Mouse (Mus musculus): ENCODE measurements around the gene Mapk6. TPM values are rescaled to one million over a fixed set of nuclear protein-coding genes. Genes with fewer than 3 reads are reported as not detected.
A peak's percentile ranks its signal among the peaks of the same experiment; 100 is the strongest.

Gene Mapk6
- polyA plus RNA-seq, 1 experiment: 31.3 TPM

DNA sequence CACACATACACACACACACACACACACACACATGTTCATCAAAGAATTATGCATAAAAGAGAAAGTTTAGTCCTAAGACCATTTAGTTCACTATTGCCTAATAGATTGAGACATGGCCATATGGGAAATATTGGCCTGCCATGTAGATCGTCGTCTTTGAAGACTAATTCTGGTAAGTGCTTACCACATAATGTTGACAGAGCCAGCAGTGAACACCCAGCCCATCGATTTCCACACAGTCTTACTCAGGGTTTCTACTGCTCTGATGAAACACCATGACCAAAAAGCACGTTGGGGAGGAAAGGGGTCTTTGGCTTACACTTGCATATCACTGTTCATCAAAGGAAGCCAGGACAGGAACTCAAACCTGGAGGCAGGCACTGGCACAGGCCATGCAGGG lies 67.4 kb downstream of the Mapk6 start:
- H3K9me3 ChIP-seq: no peaks in the 10 kb centered on the region
- no peaks in the 10 kb centered on the region for H3K27me3 ChIP-seq (replicated peaks)
- peaks cover 16% of the 10 kb centered on the region for H3K4me1 ChIP-seq
- H3K36me3 ChIP-seq (replicated peaks; ENCODE audit: low read length): peaks cover 98% of the 10 kb centered on the region
- H3K4me3 ChIP-seq (replicated peaks): no peak overlapping the region
- TF ChIP-seq FLI1 (IDR thresholded peaks at IDR 0.05; ENCODE audit: low read length) (no peak), GATA1 (IDR thresholded peaks at IDR 0.05; ENCODE audit: borderline replicate concordance, low read length) (no peak)

DNA sequence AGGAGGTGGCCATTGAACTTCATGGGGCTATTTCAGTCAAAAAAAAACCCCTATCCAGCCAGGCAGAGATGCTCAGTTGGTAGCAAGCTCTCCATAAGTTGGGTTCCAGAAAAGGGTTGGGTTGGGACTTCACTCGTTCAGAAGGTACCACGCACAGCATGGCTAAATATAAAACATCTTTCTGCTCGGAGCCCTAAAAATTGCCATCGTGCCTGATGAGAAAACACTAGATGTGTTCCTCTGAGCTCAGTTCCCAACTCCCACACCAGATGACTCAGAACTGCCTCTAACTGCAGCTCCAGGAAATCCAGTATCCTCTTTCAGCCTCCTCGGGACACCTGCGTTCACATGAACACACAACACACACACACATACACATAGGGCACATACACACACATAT lies 71.8 kb downstream of the Mapk6 start:
- H3K36me3 ChIP-seq (replicated peaks; ENCODE audit: low read length): peaks cover 95% of the 10 kb centered on the region
- H3K27me3 ChIP-seq (replicated peaks): no peaks in the 10 kb centered on the region
- peaks cover 8% of the 10 kb centered on the region for H3K4me1 ChIP-seq
- TF ChIP-seq FLI1 (IDR thresholded peaks at IDR 0.05; ENCODE audit: low read length) (no peak), GATA1 (IDR thresholded peaks at IDR 0.05; ENCODE audit: borderline replicate concordance, low read length) (no peak)
- H3K9me3 ChIP-seq: peaks cover 6% of the 10 kb centered on the region; the same call in 1 of the 2 replicates
- H3K4me3 ChIP-seq (replicated peaks): no peak overlapping the region

DNA sequence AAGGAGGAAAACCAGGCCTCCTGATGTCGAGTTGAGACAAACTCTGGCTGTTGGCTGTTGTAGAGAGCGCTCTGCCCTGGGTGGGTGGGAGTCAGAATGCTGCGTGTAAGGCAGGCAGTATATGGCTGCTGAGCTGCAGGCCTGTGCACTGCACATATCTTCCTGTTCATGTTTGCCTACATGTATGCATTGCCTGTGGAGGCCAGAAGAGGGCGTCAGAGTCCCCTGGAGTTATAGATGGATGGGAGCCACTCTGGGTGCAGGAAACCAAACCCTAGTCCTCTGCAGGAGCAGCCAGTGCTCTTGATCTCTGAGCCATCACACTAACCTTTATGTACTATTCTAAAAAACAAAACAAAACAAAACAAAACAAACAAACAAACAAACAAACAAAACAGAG lies 75.4 kb downstream of the Mapk6 start:
- TF ChIP-seq FLI1 (IDR thresholded peaks at IDR 0.05; ENCODE audit: low read length): no peak
- TF ChIP-seq GATA1 (IDR thresholded peaks at IDR 0.05; ENCODE audit: borderline replicate concordance, low read length): no peak
- Histone ChIP-seq H3K27me3 (replicated peaks) (no peaks in the 10 kb centered on the region), H3K36me3 (replicated peaks; ENCODE audit: low read length) (peaks cover 96% of the 10 kb centered on the region), H3K4me3 (replicated peaks) (no peak overlapping the region), H3K4me1 (peaks cover 3% of the 10 kb centered on the region; the same call in 1 of the 2 replicates), H3K9me3 (peaks cover 6% of the 10 kb centered on the region; the same call in 1 of the 2 replicates)

DNA sequence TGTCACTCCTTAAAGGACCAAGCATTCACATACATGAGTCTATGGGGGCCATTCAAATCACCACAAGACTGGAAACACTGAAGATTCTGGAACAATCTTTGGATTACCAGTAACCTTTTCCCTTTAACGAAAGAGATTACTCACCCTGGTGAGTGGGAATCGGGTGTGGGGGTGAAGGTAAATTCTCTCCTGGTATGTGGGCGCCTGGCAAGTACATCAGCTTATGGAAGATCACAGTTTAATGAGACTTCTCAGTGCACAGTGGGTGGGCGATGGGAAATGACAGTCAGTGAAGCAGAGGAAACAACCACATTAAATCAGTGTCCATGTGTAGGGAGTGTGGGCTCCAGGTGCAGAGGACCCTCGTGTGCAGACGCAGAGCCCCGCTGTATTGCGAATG lies 79.0 kb downstream of the Mapk6 start:
- TF ChIP-seq GATA1 (IDR thresholded peaks at IDR 0.05; ENCODE audit: borderline replicate concordance, low read length) (no peak), FLI1 (IDR thresholded peaks at IDR 0.05; ENCODE audit: low read length) (no peak)
- Histone ChIP-seq H3K4me1 (peaks cover 8% of the 10 kb centered on the region), H3K4me3 (replicated peaks) (no peak overlapping the region), H3K27me3 (replicated peaks) (no peaks in the 10 kb centered on the region), H3K9me3 (peaks cover 6% of the 10 kb centered on the region; the same call in 1 of the 2 replicates), H3K36me3 (replicated peaks; ENCODE audit: low read length) (peaks cover 95% of the 10 kb centered on the region)

DNA sequence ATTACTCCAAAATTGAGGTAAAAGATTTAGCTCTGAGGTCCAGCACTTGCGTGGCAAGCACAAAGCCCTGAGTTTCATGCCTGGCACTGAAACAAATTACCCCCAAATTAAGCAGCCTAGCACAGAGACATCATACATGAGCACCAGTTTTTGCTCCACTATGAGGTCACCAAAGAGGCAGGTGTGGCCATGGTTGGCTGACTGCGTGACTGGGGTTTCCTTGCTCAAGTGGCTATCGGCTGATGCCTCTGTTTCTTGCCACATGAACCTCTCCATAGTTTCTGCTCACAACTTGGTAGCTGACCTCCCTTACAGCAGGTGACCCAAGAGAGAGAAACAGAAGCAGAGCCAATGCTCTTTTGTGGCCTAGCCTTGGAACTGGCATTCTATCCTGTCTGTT lies 81.8 kb downstream of the Mapk6 start:
- no peaks in the 10 kb centered on the region for H3K9me3 ChIP-seq
- peaks cover 22% of the 10 kb centered on the region for H3K4me1 ChIP-seq
- TF ChIP-seq FLI1 (IDR thresholded peaks at IDR 0.05; ENCODE audit: low read length) (no peak), GATA1 (IDR thresholded peaks at IDR 0.05; ENCODE audit: borderline replicate concordance, low read length) (no peak)
- H3K4me3 ChIP-seq (replicated peaks): no peak overlapping the region
- H3K36me3 ChIP-seq (replicated peaks; ENCODE audit: low read length): peaks cover 81% of the 10 kb centered on the region
- H3K27me3 ChIP-seq (replicated peaks): no peaks in the 10 kb centered on the region

DNA sequence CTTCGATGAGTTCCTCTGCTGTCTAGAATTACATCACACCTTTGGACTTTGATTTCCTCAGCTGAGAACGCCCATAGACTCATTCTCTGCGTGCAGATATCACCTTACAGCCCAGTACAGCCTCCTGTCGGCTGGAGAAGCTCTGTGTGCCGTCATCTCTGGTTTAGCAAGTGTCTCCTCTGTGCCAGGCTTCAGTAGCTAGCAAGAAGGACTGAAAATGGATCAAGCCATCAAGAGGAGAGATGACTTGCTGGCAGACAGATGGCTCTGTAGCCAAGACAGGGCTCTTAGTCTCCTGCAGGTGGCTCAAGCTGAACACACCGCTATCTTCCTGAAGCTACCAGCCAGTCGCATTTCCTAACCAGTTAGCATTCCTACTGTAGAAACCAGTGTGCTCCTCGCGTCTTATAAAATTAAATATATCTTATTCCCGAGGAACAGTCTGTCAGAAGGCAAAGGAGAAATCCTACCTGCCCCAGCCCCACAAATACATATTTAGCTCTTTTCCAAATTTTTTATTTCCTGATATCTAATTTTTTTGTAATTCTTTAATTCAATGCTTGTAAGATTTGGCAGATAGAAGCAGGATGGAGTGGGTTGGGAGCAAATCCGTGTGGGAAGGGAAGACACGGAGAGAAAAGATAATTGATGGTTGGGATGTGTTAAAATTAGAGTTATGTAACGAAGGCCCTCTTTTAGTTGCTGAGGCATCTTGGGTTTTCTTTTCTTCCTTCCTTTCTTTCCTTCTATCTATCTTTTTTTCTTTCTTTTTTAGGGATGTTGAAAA lies 87.5 kb downstream of the Mapk6 start:
- Histone ChIP-seq H3K27me3 (replicated peaks) (no peaks in the 10 kb centered on the region), H3K36me3 (replicated peaks; ENCODE audit: low read length) (peaks cover 73% of the 10 kb centered on the region), H3K4me3 (replicated peaks) (no peak overlapping the region), H3K9me3 (no peaks in the 10 kb centered on the region), H3K4me1 (peaks cover 67% of the 10 kb centered on the region)
- no peak for TF ChIP-seq FLI1 (IDR thresholded peaks at IDR 0.05; ENCODE audit: low read length)
- TF ChIP-seq GATA1 (IDR thresholded peaks at IDR 0.05; ENCODE audit: borderline replicate concordance, low read length): no peak

DNA sequence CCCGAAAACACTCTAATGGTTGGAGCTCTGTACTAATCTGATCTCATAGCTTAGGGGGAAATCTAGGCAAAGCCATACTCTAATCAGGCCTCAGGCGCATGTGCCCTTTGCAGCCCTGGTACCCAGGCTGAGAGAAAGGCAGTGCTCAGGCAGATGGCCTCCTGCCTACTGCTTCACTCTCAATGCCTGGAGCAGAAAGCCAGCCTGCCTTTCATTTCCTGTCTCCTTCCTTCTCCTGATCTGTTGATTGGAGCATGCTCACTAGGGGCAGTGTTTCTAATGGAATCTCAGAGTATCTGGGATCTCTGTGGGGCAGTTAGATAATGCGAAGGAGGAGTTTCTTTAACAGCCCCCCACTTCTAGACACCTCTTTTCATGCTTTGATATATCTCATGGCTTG lies 90.4 kb downstream of the Mapk6 start:
- Histone ChIP-seq H3K4me1 (peaks cover 77% of the 10 kb centered on the region), H3K4me3 (replicated peaks) (peak overlapping the region; percentile 2), H3K9me3 (no peaks in the 10 kb centered on the region), H3K36me3 (replicated peaks; ENCODE audit: low read length) (peaks cover 61% of the 10 kb centered on the region), H3K27me3 (replicated peaks) (no peaks in the 10 kb centered on the region)
- no peak for TF ChIP-seq GATA1 (IDR thresholded peaks at IDR 0.05; ENCODE audit: borderline replicate concordance, low read length)
- no peak for TF ChIP-seq FLI1 (IDR thresholded peaks at IDR 0.05; ENCODE audit: low read length)

Other genes starting within 250 kb of the Mapk6 start
- gene Myo5c, start 178.0 kb downstream of the Mapk6 start, polyA plus RNA-seq (2012; ENCODE audit: insufficient read depth, low replicate concordance): 0.27 TPM in 1 of 2 replicates, not detected in the other
- gene Gnb5, start 103.7 kb downstream of the Mapk6 start, polyA plus RNA-seq (2012; ENCODE audit: insufficient read depth, low replicate concordance): 6.7 and 7.5 TPM in 2 replicates
- gene Bcl2l10, start 62.2 kb downstream of the Mapk6 start, polyA plus RNA-seq (2012; ENCODE audit: insufficient read depth, low replicate concordance): not detected in 2 replicates
- 3.6 and 17.0 TPM in 2 replicates for gene Leo1, start 31.5 kb upstream of the Mapk6 start, polyA plus RNA-seq (2012; ENCODE audit: insufficient read depth, low replicate concordance)
- 3.0 and 11.0 TPM in 2 replicates for gene Tmod3, start 149.7 kb upstream of the Mapk6 start, polyA plus RNA-seq (2012; ENCODE audit: insufficient read depth, low replicate concordance)
- gene Tmod2, start 201.3 kb upstream of the Mapk6 start, polyA plus RNA-seq (2012; ENCODE audit: insufficient read depth, low replicate concordance): not detected in 2 replicates
- 11.9 and 13.2 TPM in 2 replicates for gene Lysmd2, start 215.7 kb upstream of the Mapk6 start, polyA plus RNA-seq (2012; ENCODE audit: insufficient read depth, low replicate concordance)

Data from megakaryocyte, embryonic 14.5 days (primary cell).